Mouse (Mus musculus): ENCODE data around the gene Foxo3. TPM values are rescaled to one million over a fixed set of nuclear protein-coding genes. Genes with fewer than 3 reads are reported as not detected.

The Foxo3 gene
- polyA plus RNA-seq, 1 experiment from 2014 or later: 3.3 TPM

DNA sequence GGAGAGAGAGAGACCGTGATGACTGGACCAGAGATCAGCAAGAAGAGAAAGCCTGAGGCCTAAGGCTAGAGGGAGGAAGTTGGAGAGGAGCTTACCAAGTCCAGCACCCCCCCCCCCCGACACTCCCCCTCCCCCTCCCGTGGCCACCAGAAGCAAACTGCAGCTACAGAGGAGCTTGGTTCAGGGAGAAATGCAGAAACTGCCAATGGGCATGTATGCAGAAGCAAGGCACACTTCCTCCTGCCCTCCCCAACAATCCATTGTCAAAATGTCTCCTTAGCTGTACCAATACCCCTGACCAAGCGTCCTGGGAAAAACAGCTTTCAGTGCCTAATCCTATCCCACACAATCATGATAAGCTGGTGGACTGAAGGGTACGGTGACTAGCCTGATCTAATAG is 131.8 kb downstream of the Foxo3 start:
- no peak for DNase-seq (ENCODE audit: low spot score)
- H3K27ac ChIP-seq (replicated peaks): no peak overlapping the region
- H3K9me3 ChIP-seq: no peaks in the 10 kb centered on the region
- no peaks in the 10 kb centered on the region for H3K36me3 ChIP-seq (replicated peaks)
- 0 out of 2 replicates have a peak, but pooled peaks cover 7% of the 10 kb centered on the region for H3K27me3 ChIP-seq (replicated peaks; ENCODE audit: low read depth, poor library complexity, severe bottlenecking)
- H3K4me1 ChIP-seq: peaks cover 12% of the 10 kb centered on the region; the same call in 1 of the 2 replicates
- H3K4me3 ChIP-seq: no peak overlapping the region
- 62% methylated on average over 5 of the region's 5 CpGs for WGBS

DNA sequence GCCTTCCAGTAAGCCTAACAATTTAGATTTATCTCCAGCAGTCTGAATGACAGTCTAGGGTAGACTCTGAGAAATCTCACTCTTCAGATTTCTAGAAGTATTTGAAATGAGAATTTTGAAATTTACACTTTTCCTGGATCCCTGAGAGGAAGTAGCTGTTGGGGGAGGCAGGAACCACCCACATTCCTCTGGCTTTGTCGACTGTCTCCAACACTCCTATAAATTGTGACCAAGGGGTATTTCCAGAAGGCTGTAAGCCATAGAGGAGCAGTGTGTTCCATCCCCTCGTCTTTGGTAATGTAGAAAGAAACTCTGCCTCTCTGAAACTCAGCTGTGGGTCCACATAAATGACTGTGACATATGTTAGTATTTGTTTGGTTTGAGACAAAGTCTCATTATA is 132.4 kb downstream of the Foxo3 start:
- peaks cover 12% of the 10 kb centered on the region; the same call in 1 of the 2 replicates for H3K4me1 ChIP-seq

DNA sequence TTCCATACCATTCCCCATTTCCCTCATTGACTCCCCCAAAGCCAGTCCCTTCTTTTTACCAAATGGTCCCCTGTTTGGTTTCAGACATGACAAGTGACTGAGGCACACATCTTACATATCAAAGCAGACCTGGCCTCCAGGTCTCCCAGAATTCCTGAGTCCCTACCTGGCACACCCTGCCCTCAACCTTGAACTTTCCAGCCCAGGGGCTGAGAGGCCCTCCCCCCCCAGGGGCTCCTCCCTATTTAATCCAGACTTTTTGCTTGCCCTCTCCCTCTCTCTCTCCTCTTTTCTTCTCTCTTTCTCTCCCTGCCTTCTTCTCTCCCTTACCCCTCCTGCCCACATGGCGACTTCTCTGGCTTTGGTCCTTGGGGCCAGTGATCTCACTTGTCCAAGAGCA is 133.8 kb downstream of the Foxo3 start:
- WGBS: 75% methylated on average over 1 of the region's 1 CpGs
- H3K9me3 ChIP-seq: no peaks in the 10 kb centered on the region
- no peaks in the 10 kb centered on the region for H3K36me3 ChIP-seq (replicated peaks)
- H3K4me1 ChIP-seq: peaks cover 12% of the 10 kb centered on the region; the same call in 1 of the 2 replicates
- 0 out of 2 replicates have a peak, but pooled peaks cover 7% of the 10 kb centered on the region for H3K27me3 ChIP-seq (replicated peaks; ENCODE audit: low read depth, poor library complexity, severe bottlenecking)
- DNase-seq (ENCODE audit: low spot score): no peak
- no peak overlapping the region for H3K4me3 ChIP-seq
- no peak overlapping the region for H3K27ac ChIP-seq (replicated peaks)

More for the DNA sequence above, 132.4 kb downstream of the Foxo3 start:
- H3K4me3 ChIP-seq: no peak overlapping the region
- DNase-seq (ENCODE audit: low spot score): no peak
- no peaks in the 10 kb centered on the region for H3K9me3 ChIP-seq
- 58% methylated on average over 2 of the region's 2 CpGs for WGBS
- no peak overlapping the region for H3K27ac ChIP-seq (replicated peaks)
- 0 out of 2 replicates have a peak, but pooled peaks cover 7% of the 10 kb centered on the region for H3K27me3 ChIP-seq (replicated peaks; ENCODE audit: low read depth, poor library complexity, severe bottlenecking)
- no peaks in the 10 kb centered on the region for H3K36me3 ChIP-seq (replicated peaks)

DNA sequence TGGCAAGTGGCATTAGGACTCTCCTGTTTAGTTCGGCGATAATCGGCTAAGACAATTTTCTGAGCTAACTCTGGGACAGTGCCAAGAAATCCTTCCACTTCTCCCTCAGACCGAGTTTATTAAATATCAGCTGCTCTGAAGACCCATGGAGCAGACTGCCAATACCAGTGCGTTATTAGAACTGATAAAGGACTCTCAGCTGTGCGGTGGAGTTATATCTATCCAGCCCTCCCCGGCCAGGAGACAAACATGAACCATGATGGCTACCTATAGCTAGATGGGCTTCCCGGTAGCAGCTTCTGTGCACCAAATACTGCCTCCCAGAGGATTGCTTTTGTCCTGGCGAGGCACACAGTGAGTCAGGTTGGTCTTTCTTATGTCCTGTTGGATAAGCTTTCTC is 134.5 kb downstream of the Foxo3 start:
- Histone ChIP-seq H3K4me3 (no peak overlapping the region), H3K9me3 (0 out of 2 replicates have a peak, but pooled peaks cover 3% of the 10 kb centered on the region), H3K4me1 (peaks cover 12% of the 10 kb centered on the region; the same call in 1 of the 2 replicates), H3K27me3 (replicated peaks; ENCODE audit: low read depth, poor library complexity, severe bottlenecking) (0 out of 2 replicates have a peak, but pooled peaks cover 6% of the 10 kb centered on the region), H3K27ac (replicated peaks) (no peak overlapping the region), H3K36me3 (replicated peaks) (no peaks in the 10 kb centered on the region)
- 86% methylated on average over 9 of the region's 9 CpGs for WGBS
- DNase-seq (ENCODE audit: low spot score): no peak

DNA sequence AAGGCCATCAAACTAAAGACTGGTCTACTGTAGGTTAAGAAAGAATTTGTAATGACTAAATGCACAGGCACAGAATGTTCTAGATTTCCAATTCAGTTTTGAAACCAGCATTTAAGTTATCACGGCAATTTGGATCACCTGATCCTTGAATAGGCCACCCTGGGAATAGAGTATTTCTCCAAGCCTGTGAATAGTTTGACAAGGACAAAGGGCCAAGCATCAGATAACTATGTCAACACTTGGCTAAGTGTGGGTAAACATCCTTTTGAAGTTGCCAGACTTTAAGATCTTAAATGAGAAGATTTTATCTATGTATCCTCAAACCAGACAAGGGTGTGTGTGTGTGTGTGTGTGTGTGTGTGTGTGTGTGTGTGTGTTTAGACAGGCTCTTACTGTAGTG is 136.8 kb downstream of the Foxo3 start:
- 63% methylated on average over 1 of the region's 1 CpGs for WGBS
- Histone ChIP-seq H3K4me1 (peaks cover 13% of the 10 kb centered on the region), H3K27me3 (replicated peaks; ENCODE audit: low read depth, poor library complexity, severe bottlenecking) (no peaks in the 10 kb centered on the region), H3K9me3 (0 out of 2 replicates have a peak, but pooled peaks cover 3% of the 10 kb centered on the region), H3K27ac (replicated peaks) (no peak overlapping the region), H3K4me3 (no peak overlapping the region), H3K36me3 (replicated peaks) (no peaks in the 10 kb centered on the region)
- no peak for DNase-seq (ENCODE audit: low spot score)

DNA sequence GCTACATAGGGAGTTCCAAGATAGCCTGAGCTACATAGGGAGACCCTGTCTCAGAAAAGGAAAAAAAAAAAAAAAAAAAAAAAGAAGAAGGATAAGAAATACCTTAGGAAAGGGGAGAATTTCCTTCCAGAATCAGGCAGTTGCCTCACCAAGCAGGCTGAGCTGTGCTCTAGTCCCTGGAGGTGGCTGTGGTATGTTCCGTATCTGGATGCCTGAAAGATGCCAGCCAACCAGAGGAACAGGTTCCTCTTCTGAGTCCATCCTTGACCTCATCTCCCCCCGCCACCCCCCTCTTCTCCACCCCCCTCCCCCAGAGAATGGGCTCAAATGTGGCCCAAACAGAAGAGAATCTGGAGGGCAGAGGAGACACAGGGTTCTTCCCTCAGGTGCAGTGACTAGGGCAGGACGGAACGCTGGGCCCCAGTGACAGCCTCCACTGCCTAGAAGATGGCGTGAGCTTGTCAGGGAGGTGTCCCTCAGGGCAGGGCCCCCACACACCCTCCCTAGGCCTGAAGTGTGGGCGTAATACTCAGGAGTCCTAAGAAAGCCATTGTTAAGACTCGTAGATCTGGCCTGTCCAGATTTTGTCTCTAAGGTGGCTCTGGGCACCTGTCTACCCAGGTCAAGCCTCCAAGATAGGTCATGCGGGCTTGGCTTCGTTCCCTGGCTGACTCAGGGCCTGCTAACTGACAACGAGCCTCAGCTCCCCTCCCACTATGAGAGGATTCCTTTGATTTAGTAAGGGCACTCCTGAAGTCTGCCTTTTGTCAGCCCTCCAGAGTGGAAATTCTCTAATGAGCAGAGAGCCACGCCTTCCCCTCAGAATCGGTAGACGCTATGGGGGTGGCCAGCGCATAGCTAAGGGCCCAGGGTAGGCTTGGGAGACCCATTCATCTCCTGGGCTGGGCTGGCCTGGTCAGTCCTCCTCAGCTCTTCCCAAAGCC is 141.5 kb downstream of the Foxo3 start:
- Histone ChIP-seq H3K27ac (replicated peaks) (peak overlapping the region; percentile 19; the same call in 1 of the 2 replicates), H3K4me3 (no peak overlapping the region), H3K27me3 (replicated peaks; ENCODE audit: low read depth, poor library complexity, severe bottlenecking) (no peaks in the 10 kb centered on the region), H3K4me1 (peaks cover 17% of the 10 kb centered on the region), H3K36me3 (replicated peaks) (no peaks in the 10 kb centered on the region), H3K9me3 (0 out of 2 replicates have a peak, but pooled peaks cover 5% of the 10 kb centered on the region)
- no peak for DNase-seq (ENCODE audit: low spot score)
- 81% methylated on average over 14 of the region's 14 CpGs for WGBS

Other genes with a start within 250 kb of the Foxo3 start
- 4.7 and 5.0 TPM in 2 replicates for gene Afg1l, start 201.8 kb upstream of the Foxo3 start, polyA plus RNA-seq (2016; fragmentation: Nextera tagmentation; extraction: Ambion mirVana)
- 223 and 232 TPM in 2 replicates for gene Snx3, start 225.3 kb upstream of the Foxo3 start, polyA plus RNA-seq (2016; fragmentation: Nextera tagmentation; extraction: Ambion mirVana)

Measured in embryonic facial prominence, embryonic 10.5 days (tissue).